Mouse (Mus musculus): Measurements from ENCODE around the gene Ccnt1. TPM values are rescaled to one million over a fixed set of nuclear protein-coding genes. Genes with fewer than 3 reads are reported as not detected.

Gene Ccnt1
- polyA plus RNA-seq, 1 experiment: 13.4 TPM

GRCm38 (mm10) chr15:98602921-98603458 lies 32.3 kb upstream of the Ccnt1 start:
- H3K27me3 ChIP-seq (ENCODE audit: control insufficient read depth, insufficient read depth, insufficient read length): no peaks in the 10 kb centered on the region
- H3K79me2 ChIP-seq (ENCODE audit: control insufficient read depth, insufficient read depth): peaks cover 79% of the 10 kb centered on the region
- no peak overlapping the region for H3ac ChIP-seq (ENCODE audit: control insufficient read depth, insufficient read length, low read depth)
- TF ChIP-seq MYOD1 (IDR thresholded peaks at IDR 0.05; ENCODE audit: control insufficient read depth, insufficient read length, low read depth) (no peak), FOSL1 (IDR thresholded peaks at IDR 0.05; ENCODE audit: insufficient read depth, low read length, poor library complexity, severe bottlenecking) (no peak), MYOG (IDR thresholded peaks at IDR 0.05; ENCODE audit: control insufficient read depth, extremely low read depth, insufficient read length) (no peak), CTCF (IDR thresholded peaks at IDR 0.05; ENCODE audit: control insufficient read depth, insufficient read depth, insufficient read length) (no peak), CEBPB (IDR thresholded peaks at IDR 0.05; ENCODE audit: low read depth) (no peak), USF1 (IDR thresholded peaks at IDR 0.05; ENCODE audit: low read depth) (no peak), MAX (IDR thresholded peaks at IDR 0.05) (no peak)
- peaks cover 56% of the 10 kb centered on the region for H3K36me3 ChIP-seq (ENCODE audit: control insufficient read depth, insufficient read depth)
- H3K4me3 ChIP-seq (ENCODE audit: insufficient read depth, poor library complexity, severe bottlenecking): no peak overlapping the region
- H3K79me3 ChIP-seq (ENCODE audit: low read depth): peaks cover 30% of the 10 kb centered on the region

GRCm38 (mm10) chr15:98602191-98602881 lies 31.6 kb upstream of the Ccnt1 start:
- TF ChIP-seq CTCF (IDR thresholded peaks at IDR 0.05; ENCODE audit: control insufficient read depth, insufficient read depth, insufficient read length) (no peak), FOSL1 (IDR thresholded peaks at IDR 0.05; ENCODE audit: insufficient read depth, low read length, poor library complexity, severe bottlenecking) (no peak), MYOD1 (IDR thresholded peaks at IDR 0.05; ENCODE audit: control insufficient read depth, insufficient read length, low read depth) (no peak)
- Histone ChIP-seq H3ac (ENCODE audit: control insufficient read depth, insufficient read length, low read depth) (no peak overlapping the region), H3K79me2 (ENCODE audit: control insufficient read depth, insufficient read depth) (peaks cover 72% of the 10 kb centered on the region), H3K27me3 (ENCODE audit: control insufficient read depth, insufficient read depth, insufficient read length) (no peaks in the 10 kb centered on the region), H3K4me3 (ENCODE audit: insufficient read depth, poor library complexity, severe bottlenecking) (no peak overlapping the region), H3K36me3 (ENCODE audit: control insufficient read depth, insufficient read depth) (peaks cover 62% of the 10 kb centered on the region), H3K79me3 (ENCODE audit: low read depth) (peaks cover 29% of the 10 kb centered on the region)

GRCm38 (mm10) chr15:98601832-98602190 lies 31.1 kb upstream of the Ccnt1 start:
- TF ChIP-seq MAX (IDR thresholded peaks at IDR 0.05) (no peak), CEBPB (IDR thresholded peaks at IDR 0.05; ENCODE audit: low read depth) (no peak), MYOG (IDR thresholded peaks at IDR 0.05; ENCODE audit: control insufficient read depth, extremely low read depth, insufficient read length) (no peak), MYOD1 (IDR thresholded peaks at IDR 0.05; ENCODE audit: control insufficient read depth, insufficient read length, low read depth) (no peak), USF1 (IDR thresholded peaks at IDR 0.05; ENCODE audit: low read depth) (no peak), CTCF (IDR thresholded peaks at IDR 0.05; ENCODE audit: control insufficient read depth, insufficient read depth, insufficient read length) (no peak), FOSL1 (IDR thresholded peaks at IDR 0.05; ENCODE audit: insufficient read depth, low read length, poor library complexity, severe bottlenecking) (no peak)
- no peaks in the 10 kb centered on the region for H3K27me3 ChIP-seq (ENCODE audit: control insufficient read depth, insufficient read depth, insufficient read length)
- no peak overlapping the region for H3K4me3 ChIP-seq (ENCODE audit: insufficient read depth, poor library complexity, severe bottlenecking)
- peaks cover 67% of the 10 kb centered on the region for H3K36me3 ChIP-seq (ENCODE audit: control insufficient read depth, insufficient read depth)
- H3K79me2 ChIP-seq (ENCODE audit: control insufficient read depth, insufficient read depth): peaks cover 67% of the 10 kb centered on the region
- H3K79me3 ChIP-seq (ENCODE audit: low read depth): peaks cover 24% of the 10 kb centered on the region
- H3ac ChIP-seq (ENCODE audit: control insufficient read depth, insufficient read length, low read depth): no peak overlapping the region

GRCm38 (mm10) chr15:98600036-98600709 lies 29.4 kb upstream of the Ccnt1 start:
- Histone ChIP-seq H3K4me3 (ENCODE audit: insufficient read depth, poor library complexity, severe bottlenecking) (no peak overlapping the region), H3K27me3 (ENCODE audit: control insufficient read depth, insufficient read depth, insufficient read length) (no peaks in the 10 kb centered on the region), H3K79me3 (ENCODE audit: low read depth) (peaks cover 10% of the 10 kb centered on the region), H3K36me3 (ENCODE audit: control insufficient read depth, insufficient read depth) (peaks cover 68% of the 10 kb centered on the region), H3ac (ENCODE audit: control insufficient read depth, insufficient read length, low read depth) (no peak overlapping the region), H3K79me2 (ENCODE audit: control insufficient read depth, insufficient read depth) (peaks cover 51% of the 10 kb centered on the region)
- no peak for TF ChIP-seq USF1 (IDR thresholded peaks at IDR 0.05; ENCODE audit: low read depth)
- TF ChIP-seq CEBPB (IDR thresholded peaks at IDR 0.05; ENCODE audit: low read depth): no peak
- TF ChIP-seq MAX (IDR thresholded peaks at IDR 0.05): no peak
- no peak for TF ChIP-seq MYOG (IDR thresholded peaks at IDR 0.05; ENCODE audit: control insufficient read depth, extremely low read depth, insufficient read length)
- TF ChIP-seq MYOD1 (IDR thresholded peaks at IDR 0.05; ENCODE audit: control insufficient read depth, insufficient read length, low read depth): no peak
- no peak for TF ChIP-seq CTCF (IDR thresholded peaks at IDR 0.05; ENCODE audit: control insufficient read depth, insufficient read depth, insufficient read length)
- TF ChIP-seq FOSL1 (IDR thresholded peaks at IDR 0.05; ENCODE audit: insufficient read depth, low read length, poor library complexity, severe bottlenecking): no peak

DNA sequence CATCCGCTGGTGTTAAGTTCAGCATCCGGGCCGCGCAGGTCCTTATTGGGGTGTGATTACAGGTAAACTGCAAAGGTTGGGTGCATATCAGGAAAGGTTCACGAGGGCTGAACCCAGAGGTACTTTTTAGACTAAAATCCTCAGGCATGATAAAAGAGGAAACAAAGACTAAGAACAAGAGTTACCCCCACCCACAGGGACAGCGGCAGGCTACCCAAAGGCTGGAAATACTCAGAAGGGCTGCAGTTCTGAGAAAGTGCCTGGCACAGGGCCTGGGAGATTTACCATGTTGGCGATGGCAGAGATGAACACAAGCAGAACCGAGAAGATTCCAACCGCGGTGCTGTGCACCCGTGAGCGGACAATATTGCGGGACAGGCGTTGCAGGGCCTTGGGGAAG lies 25.9 kb upstream of the Ccnt1 start:
- H3K79me2 ChIP-seq (ENCODE audit: control insufficient read depth, insufficient read depth): peaks cover 22% of the 10 kb centered on the region
- no peaks in the 10 kb centered on the region for H3K27me3 ChIP-seq (ENCODE audit: control insufficient read depth, insufficient read depth, insufficient read length)
- no peak overlapping the region for H3ac ChIP-seq (ENCODE audit: control insufficient read depth, insufficient read length, low read depth)
- H3K36me3 ChIP-seq (ENCODE audit: control insufficient read depth, insufficient read depth): peaks cover 74% of the 10 kb centered on the region
- H3K79me3 ChIP-seq (ENCODE audit: low read depth): peaks cover 4% of the 10 kb centered on the region
- H3K4me3 ChIP-seq (ENCODE audit: insufficient read depth, poor library complexity, severe bottlenecking): no peak overlapping the region
- no peak for TF ChIP-seq MAX (IDR thresholded peaks at IDR 0.05)
- TF ChIP-seq FOSL1 (IDR thresholded peaks at IDR 0.05; ENCODE audit: insufficient read depth, low read length, poor library complexity, severe bottlenecking): no peak
- TF ChIP-seq USF1 (IDR thresholded peaks at IDR 0.05; ENCODE audit: low read depth): no peak
- no peak for TF ChIP-seq CEBPB (IDR thresholded peaks at IDR 0.05; ENCODE audit: low read depth)
- no peak for TF ChIP-seq MYOG (IDR thresholded peaks at IDR 0.05; ENCODE audit: control insufficient read depth, extremely low read depth, insufficient read length)
- no peak for TF ChIP-seq CTCF (IDR thresholded peaks at IDR 0.05; ENCODE audit: control insufficient read depth, insufficient read depth, insufficient read length)
- TF ChIP-seq MYOD1 (IDR thresholded peaks at IDR 0.05; ENCODE audit: control insufficient read depth, insufficient read length, low read depth): no peak
